Mouse (Mus musculus): Measurements from ENCODE around the gene Flii.

The Flii gene

DNA sequence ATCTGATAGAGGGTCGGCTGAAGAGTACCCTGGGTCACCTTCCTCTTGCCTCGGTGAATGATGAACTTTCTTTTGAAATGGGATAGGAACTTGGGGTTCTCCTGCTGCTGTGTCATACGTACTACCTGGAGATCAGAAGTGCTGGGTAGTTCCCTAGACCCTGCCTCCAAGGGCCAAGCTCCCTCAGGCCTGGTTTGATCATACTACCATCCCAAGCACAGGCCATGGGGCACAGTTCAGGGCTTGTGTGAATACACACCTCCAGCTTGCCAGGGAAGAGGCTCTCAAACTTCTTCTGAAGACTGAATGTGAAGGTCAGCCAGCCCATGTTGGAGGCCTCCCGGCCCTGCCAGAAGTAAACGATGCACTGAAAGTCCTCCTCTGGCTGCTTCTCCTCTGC is 11.2 kb downstream of the Flii start:
- no peak for DNase-seq (ENCODE audit: low read depth, low spot score)

DNA sequence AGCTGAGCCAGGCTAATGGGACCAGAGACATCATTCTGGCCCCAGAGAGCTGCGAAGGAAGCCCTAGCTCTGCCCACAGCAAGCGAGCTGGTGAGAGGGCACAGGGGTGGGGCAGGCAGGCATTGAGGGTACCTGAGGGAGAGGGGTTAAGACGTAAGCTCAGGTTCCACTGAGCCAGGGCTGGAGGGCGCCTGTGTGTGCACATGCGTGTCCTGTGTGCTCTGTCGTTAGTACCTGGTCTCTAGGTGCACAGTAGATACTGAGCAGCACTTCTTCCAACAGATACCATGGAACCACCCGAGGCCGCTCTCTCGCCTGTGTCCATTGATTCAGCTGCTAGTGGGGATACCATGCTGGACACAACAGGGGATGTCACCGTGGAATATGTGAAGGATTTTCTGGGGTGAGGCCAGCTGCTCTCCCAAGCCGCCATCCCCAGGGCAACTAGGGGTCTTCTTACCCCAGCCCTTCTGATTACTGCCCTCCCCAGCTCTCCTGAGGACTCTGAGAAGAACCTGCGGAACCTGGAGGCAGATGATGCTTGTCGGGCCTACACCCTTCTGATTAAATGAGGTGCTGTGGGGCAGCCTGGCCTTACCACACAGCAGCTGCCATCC is 14.3 kb downstream of the Flii start:
- no peak for DNase-seq (ENCODE audit: low read depth, low spot score)

DNA sequence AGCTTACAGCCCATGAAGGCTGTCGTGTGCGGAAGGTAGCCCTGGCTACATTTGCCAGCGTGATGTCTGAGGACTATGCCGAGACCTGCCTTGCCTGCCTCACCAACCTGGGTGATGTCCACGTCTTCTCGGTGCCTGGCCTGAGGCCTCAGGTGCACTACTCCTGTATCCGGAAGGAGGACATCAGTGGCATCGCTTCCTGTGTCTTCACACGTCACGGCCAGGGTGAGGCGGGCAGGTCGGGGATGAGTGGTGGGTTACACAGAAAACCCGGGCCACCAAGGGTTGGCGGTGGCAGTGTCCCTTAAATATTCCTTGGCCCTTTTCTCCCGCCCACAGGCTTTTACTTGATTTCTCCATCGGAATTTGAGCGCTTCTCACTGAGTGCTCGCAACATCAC is 15.0 kb downstream of the Flii start:
- no peak for DNase-seq (ENCODE audit: low read depth, low spot score)

DNA sequence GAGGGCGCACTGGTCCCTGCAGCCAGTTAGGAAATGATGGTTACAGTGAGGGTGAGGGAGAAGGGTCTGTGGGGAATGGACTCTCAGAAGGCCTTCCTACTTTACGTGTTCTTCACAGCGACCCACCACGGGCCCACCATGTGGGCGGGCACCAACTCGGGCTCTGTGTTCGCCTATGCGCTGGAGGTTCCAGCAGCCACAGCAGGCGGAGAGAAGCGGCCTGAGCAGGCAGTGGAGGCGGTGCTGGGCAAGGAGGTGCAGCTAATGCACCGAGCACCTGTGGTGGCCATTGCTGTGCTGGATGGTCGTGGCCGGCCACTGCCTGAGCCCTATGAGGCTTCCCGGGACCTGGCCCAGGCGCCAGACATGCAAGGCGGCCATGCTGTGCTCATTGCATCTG is 15.8 kb downstream of the Flii start:
- no peak for DNase-seq (ENCODE audit: low read depth, low spot score)

DNA sequence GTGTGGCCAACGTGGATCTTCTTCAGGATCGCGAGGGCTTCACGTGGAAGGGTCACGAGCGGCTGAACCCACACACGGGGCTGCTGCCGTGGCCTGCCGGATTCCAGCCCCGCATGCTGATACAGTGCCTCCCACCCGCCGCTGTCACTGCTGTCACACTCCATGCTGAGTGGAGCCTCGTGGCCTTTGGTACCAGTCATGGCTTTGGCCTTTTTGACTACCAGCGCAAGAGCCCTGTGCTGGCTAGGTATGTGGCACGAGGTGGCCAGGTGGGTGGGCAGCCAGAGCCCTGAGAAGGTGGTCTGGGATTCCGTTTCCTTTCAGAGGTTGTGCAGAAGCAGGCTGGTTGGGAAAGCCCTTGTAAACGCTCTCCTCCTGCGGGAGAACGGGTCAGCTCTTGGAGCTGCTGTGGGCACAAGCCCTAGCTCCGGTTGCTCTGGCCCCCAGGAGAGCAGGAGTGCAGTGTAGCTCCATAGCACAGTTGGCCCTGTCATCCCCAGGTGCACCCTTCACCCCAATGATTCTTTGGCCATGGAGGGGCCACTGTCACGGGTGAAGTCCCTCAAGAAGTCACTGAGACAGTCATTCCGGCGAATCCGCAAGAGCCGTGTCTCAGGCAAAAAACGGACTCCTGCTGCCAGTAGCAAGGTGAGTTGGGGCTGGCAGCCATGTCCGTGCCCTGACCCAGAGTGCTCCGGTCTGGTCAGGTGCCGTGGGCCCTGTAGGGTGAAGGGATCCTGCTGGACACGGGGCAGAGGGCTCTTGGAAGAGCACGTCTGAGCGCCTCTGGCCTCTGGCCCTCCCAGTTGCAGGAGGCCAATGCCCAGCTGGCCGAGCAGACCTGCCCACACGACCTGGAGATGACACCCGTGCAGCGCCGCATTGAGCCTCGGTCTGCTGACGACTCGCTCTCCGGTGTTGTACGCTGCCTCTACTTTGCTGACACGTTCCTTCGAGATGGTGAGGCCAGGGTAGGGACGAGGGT is 17.3 kb downstream of the Flii start:
- no peak for DNase-seq (ENCODE audit: low read depth, low spot score)

DNA sequence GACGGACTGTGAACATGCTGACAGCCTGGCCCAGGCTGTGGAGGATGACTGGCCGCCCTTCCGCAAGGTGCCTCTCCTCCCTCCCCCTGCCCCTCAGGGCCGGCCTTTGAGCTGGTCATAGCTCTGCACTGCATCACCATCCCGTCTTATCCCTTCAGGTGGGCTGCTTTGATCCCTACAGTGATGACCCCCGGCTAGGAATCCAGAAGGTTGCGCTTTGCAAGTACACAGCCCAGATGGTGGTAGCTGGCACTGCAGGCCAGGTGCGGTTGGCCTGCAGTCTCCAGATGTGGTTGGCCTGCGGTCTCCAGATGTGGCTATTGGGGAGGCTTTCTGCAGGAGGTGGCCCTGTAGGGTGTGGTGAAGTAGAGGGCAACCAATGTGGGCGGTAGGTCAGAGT is 18.4 kb downstream of the Flii start:
- peak; percentile 0 for DNase-seq (ENCODE audit: low read depth, low spot score)

DNA sequence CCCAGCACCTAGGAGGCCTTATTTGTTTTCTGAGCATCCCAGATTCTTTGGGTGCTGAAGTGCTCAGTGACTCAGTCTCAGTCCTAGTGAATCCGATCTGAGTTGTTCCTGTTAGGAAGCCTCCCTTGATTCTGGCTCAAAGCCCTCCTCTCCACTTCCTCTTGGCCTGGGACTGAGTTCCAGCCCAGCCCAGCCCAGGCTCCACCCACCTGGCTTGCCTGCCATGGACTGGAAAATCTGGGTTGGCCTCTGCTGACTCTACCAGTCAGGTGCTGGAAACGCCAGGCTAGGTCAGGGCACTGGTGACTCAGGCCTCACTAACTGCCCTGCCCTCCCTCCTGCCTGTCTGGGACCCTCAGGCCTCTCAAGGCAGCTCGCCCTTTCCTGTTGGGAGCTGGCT is 19.4 kb downstream of the Flii start:
- DNase-seq (ENCODE audit: low read depth, low spot score): peak; percentile 68

DNA sequence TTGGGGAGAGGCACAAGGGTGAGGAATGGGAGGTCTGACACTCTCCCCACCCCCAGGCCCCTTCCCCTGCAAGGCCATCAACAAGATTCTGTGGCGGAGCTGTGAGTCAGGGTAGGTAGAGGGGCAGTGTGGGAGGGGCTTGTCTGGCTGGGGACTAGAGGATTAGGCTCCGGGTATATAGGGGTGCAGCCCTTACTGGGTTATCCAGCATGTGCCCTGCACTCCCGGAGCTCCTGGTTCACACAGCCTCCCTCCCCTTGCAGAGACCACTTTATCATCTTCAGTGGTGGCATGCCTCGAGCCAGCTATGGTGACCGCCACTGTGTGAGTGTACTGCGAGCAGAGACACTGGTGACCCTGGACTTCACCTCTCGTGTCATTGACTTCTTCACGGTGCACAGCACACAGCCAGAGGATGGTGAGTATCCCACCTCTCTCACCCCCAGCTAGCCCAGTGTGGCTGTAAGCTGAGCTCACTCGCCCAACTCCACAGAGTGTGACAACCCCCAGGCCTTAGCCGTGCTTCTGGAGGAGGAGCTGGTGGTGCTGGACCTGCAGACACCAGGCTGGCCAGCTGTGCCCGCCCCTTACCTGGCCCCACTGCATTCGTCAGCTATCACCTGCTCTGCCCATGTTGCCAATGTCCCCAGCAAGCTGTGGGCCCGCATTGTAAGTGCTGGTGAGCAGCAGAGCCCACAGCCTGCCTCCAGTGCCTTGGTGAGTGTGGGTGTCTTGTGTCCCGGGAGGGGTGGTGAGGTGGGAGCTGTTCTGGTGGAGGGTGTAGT is 20.2 kb downstream of the Flii start:
- DNase-seq (ENCODE audit: low read depth, low spot score): peak; percentile 25

DNA sequence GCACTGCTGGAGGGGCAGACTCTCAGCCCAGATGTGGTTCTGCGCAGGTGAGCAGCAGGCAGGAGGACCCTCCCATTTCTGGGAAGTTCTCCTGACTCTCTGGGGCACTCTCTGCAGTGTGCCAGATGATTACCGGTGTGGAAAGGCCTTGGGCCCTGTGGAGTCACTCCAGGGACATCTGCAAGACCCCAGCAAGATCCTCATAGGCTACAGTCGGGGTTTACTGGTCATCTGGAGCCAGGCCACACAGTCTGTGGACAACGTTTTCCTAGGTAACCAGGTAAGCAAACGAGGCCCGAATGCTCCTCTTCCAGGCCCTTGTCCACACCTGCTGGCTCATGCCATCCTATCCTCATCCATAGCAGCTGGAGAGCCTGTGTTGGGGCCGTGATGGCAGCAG is 21.0 kb downstream of the Flii start:
- DNase-seq (ENCODE audit: low read depth, low spot score): no peak

DNA sequence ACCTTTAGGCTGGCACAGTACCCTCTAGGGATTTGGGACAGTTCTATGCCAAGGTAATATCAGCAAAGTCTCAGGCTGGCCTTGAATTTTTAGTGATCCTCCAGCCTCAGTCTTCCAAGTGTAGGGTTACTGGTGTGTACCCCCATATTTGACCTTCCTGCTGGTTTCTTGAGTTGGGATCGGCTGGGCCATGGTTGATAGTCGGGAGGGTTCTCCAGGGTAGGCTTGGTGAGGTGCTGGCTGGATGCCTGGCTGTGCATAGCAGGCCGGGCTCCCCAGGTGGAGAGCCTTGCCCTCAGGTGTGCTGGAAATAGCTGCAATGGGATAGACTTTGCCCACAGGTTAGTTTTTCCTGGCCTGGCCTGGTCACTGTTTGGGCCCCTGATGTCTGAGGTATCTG is 21.8 kb downstream of the Flii start:
- DNase-seq (ENCODE audit: low read depth, low spot score): peak; percentile 1

DNA sequence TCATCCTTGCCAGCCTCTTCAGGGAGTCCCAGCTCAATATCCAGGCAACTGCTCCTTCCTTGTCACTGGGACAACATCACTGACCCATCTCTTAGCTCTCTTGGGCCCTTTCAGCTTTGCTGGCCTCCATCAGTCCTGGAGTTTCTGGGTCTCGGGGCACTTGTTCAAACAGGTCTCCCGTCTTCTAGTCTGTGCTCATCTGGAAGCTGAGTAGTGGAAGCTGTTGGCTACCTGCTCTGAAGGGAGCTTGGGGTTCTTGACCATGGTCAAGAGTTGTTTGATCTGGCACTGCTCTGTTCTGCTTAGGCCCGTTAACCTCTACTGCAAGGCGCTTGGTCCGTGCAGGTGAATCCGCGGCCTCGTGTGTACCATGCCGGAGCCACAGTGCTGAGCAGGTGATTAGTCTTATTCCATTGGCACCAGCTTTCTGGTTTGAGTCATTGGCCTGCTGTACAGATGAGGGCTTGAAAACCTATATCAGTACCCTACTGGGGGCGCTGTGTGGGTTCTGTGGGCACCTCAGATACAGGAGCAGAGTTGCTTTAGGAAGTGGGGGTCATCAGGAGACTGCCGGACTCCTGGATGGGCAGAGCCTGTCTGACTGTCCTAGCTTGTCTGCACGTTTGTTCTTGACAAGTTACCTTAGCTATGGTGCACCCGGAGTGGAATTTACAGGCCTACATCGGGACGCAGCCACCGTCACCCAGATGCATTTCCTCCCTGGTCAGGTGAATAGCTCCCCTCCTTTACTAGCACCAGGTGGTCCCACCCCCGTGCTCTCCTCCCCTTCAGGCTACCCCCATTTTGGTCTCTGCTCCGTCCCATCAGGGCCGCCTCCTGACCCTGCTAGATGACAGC is 22.8 kb downstream of the Flii start:
- peak; percentile 6 for DNase-seq (ENCODE audit: low read depth, low spot score)

DNA sequence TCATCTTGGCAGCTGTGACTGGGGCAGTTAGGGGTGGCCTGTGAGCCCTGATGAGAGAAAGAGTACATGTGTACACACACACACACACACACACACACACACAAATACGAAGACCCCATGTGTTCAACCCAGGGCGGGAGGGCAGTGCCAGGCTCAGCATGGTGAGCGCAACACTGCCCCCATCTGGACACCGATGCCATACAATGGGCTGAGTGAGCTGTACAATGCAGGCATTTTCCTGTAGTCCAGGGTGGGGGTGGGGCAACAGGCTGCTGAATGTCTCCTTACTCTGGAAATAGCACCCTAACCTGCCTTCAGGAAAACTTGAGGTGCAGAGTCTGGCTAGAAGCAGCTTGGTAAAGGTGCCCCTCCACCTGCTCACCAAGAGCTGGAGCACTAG is 23.9 kb downstream of the Flii start:
- DNase-seq (ENCODE audit: low read depth, low spot score): peak; percentile 94

DNA sequence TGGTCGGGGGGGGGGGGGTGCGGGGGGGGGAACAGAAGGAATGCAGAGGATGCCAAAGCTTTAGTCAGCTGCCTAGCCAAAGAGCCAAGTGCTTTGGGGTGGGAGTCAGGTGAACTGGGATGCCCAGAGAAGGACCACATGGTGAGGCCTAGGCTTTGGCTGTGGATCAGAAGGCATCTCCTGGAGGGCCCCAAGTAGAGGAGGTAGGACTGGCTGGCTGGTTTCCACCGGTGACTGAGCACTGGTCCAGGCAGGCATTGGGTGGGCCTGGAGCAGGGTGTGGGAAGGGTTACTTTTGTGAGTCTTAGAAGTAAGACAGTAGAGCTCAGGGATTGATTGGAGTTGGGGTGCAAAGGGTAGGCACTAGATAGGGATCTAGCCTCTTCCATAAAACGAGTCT is 25.5 kb downstream of the Flii start:
- DNase-seq (ENCODE audit: low read depth, low spot score): peak; percentile 20

DNA sequence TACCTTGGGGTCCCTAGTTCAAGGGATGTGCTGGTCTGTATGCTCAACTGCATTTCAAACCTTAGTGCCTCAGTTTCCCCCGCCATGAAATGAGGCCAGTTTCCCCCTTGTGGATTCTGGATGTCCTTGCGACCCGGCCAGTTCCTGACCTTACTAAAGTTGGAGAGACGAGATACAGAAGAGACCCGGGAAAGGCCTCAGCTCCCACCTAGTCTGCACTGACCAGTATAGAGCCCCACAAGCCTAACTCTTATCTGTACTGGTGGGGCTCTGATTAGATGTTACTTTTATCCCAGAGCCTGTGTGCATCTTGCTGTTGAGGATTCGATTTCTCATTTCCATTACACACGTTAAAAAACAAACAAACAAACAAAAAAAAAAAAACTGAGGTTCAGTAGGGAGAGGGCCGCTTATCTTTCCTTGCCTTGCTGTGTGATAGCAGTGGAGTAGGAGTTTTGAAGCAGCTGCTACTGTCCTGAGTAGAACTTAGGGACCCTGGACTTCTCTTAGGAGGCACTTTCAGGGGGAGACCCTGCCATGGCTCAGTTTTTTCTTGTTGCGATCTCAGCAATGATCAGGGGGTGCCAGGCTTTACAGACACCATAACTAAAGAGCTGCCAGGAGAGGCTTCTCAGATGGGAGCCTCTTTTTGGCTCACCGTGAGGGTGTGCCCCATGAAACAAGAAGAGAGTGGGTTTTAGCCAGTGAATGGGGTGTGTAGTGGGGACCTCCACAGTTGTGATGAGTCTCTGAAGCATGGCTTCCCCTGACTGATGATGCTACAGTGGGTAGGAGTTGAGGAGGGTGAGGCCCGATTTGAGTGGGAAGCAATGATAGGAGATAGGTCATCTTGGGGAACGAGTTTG is 26.5 kb downstream of the Flii start:
- peak; percentile 12 for DNase-seq (ENCODE audit: low read depth, low spot score)

DNA sequence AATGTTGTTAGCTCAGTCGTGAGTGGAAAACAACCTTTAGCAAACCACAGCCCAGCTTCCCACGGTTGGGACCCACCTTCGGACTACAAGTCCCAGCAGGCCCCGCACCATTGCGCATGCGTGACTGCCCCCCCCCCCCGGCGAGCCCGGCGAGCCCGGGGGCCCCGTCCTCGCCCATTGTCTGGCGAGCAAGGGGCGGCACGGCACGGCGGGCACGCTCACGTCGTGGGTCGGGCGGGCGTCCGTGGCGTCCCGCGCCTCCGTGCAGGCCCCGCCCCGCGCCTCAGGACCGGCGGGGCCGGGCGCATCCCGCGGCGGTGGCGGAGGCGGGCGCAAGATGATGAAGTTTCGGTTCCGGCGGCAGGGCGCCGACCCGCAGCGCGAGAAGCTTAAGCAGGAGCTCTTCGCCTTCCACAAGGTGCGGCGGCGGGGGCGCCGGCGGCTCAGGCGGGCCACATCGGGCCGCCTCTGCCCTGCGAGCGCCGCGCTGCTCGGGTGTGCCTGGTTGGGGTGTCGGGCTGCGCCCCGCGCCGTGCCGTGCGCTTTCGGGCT is 27.5 kb downstream of the Flii start, which contains the start of gene Llgl1:
Llgl1 (plus strand) TSS at position 200 of the 552 bp plus-strand sequence.
- DNase-seq (ENCODE audit: low read depth, low spot score): peak; percentile 97

DNA sequence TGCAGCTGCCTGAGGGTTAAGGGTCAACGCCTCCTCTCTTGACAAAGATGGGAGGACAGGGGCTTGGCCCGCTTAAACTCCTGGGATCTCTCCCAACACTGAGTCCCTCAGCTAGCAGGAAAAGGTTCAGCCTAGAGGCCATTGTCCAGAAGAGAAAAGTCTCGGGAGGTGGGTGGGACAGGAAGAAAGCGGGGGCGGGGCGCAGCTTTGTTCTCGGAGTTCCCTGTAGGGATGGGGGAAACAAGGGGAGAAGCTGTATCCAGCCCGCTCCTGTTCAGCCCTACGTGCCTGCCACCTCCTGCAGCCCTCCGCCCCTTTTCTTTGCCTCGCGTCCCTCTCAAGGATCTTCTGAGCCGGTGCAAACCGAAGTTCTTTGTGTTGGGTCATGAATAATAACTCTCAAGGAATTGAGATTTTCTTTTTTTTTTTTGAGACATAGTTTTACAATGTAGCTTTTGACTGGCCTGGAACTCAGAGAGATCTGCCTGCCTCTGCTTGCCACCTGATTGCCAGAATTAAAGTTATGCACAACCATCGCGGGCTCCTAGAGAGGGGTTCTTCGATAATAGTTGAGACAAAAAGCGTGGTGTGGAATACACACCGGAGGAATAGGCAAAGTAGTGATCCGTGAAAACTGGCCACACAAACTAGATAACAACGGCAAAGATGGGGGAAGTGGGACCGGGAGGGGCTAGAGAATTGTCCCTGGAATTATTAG is 28.1 kb downstream of the Flii start:
- DNase-seq (ENCODE audit: low read depth, low spot score): peak; percentile 20

DNA sequence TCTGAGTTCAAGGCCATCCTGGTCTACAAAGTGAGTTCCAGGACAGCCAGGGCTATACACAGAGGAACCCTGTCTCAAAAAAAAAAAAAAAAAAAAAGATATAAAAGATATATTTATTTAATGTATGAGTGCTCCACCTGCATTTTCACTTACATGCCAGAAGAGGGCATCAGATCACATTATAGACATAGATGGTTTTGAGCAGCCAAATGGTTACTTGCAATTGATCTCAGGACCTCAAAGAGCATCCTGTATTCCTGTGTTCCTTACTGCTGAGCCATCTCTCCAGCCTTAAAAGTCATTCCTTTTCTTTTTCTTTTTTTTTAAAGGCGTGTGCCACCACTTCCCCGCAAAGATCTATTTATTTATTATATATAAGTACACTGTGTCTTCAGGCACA is 29.5 kb downstream of the Flii start:
- DNase-seq (ENCODE audit: low read depth, low spot score): peak; percentile 56

DNA sequence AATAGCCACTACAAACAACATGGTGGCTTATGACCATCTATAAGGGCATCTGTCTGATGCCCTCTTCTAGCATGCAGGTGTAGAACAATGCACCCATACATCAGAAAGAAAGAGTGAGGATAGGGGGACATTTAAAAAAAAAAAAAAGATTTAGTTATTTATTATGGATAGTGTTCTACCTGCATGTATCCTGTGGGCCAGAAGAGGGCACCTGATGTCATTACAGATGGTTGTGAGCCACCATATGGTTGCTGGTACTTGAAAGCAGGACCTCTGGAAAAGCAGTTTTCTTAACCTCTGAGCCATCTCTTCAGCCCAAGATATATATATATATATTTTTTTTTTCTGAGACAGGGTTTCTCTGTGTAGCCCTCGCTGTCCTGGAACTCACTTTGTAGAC is 30.9 kb downstream of the Flii start:
- peak; percentile 6 for DNase-seq (ENCODE audit: low read depth, low spot score)

Measured in brain, adult 2 months (tissue).